Mouse (Mus musculus): ENCODE results near the gene Deaf1. TPM values are rescaled to one million over a fixed set of nuclear protein-coding genes. Genes with fewer than 3 reads are reported as not detected.

The Deaf1 gene
- polyA plus RNA-seq, 1 experiment: 18.9 TPM

DNA sequence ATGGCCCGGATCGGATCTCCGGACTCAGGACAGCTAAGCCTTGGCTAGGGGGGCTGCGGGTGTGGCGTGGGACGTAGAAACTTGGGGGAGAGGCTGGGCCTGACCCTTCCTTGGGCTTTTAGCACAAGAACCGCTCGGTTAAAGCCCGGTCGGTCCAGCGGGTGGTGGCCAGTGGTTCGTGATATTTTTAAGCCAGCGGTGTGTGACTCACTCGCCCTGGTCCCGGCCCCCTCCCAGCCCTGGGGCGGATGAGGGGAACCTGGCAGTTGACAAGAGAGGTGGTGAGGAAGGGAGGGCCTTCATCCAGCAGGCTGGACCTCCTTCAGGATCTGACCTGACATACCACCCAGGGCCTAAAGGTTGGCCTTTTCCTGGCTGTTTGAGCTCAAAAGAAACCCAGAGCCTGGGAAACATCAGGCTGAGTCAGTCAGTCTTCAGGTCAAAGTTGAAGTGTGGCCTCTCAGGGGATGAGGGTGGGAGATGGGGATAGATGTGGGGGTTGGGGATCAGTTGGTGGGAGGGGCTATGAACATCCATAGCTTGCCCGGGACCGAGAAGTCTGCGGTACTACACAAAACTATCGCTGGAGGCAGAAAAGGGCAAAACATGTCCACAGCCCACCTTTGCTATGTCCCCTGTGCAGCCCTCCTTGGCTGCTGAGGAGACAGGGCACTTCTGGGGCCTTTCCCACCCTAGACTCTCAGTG is 11.9 kb upstream of the Deaf1 start:
- no peak for DNase-seq (ENCODE audit: low read depth)

DNA sequence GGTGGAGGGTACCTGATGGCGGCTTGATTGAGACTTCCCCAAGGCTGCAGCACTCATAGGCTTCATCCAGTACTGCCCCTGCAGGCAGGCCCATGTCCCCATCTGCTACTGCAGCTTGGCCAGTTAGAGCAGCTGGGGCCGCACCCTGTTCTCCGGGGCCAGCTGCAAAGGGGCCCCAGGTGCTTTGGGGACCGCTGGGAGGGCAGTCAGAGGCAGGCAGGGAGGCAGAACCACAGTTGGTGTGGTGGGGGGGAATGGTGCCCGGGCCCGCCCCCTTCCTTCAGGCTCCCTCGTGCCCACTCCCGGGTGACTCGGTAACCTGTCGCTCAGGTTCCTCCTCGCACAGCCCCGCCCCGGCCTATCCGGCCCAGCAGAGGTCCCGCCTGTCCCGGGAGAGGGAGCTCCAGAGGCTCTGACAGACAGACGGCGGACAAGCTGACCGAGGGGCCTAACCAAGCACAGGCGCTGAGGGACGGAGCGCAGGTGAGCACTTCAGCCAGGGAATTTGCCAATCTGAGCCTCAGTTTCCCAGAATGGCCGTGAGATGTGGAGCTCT is 11.2 kb upstream of the Deaf1 start, which contains the start of gene Eps8l2:
Eps8l2 (plus strand) TSS at position 305 of the 556 bp plus-strand sequence.
- no peak for DNase-seq (ENCODE audit: low read depth)

DNA sequence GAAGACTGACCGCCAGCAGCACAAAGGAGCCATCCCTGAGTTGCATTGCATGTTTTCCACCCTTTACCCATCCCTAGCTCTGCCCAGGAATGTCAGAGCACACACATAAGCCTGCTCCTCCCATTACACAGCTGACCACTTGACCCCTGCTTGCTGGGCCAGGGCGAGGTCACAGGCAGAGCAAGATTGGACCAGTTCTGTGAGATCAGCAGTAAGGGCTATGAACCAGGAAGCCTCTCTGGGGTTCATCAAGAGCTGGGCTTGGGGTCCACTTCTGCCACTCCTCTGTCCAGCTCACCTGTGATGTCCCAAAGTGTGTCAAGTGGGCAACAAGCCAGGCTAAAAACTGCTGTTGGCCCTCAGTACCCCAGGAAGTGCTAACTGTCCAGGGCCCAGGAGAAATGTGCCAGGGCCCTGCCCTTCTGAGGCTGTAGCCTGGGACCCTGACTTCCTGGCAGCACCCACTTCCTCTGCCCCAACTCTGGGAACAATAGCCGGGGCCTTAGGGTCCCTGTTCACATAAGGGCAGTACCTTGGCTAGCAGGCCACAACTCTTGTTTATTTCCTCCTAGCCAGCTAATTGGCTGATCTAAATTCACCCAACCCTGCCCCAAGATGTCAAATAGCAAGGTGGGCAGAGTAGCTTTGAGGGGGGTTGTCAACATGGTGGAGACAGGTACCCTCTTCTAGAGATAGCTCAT is 10.4 kb upstream of the Deaf1 start:
- DNase-seq (ENCODE audit: low read depth): no peak

DNA sequence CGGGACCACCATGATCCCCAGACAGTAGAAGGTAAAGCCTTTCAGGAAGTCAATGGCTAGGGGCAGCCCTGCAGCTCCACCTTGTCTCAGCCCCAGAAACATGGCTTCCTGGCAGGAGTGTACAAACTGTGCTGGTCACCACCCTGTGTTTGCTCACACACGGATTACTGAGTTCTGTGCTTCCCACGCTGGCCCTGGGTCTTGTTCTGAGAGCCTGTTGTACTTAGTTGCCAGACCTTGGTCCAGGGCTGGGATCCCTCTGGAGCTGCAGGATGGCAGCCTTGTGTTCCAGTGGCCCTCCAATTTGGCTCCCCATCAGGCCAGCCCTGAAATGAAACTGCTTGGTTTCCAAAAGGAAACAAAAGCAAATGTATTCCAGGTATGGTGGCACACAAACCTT is 8.8 kb upstream of the Deaf1 start:
- DNase-seq (ENCODE audit: low read depth): no peak

DNA sequence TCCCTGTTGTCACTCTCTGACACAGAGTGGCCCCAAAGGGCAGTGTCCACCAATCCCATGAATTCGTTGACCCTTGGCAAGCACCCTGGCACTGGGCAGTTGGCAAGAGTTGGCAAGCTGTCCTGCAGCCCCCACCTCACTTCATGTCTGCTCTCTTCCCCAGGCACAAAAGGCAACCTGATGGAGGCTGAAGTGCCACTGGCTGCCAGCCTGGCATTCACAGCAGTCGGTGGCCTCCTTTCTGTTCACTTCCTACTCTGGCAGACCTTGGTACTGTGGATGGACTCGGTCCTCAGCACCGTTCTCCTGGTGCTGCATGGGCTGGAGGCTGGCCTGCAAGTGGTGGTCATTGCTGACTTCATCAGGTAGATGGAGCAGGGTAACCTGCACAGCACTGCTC is 8.2 kb upstream of the Deaf1 start:
- DNase-seq (ENCODE audit: low read depth): no peak

DNA sequence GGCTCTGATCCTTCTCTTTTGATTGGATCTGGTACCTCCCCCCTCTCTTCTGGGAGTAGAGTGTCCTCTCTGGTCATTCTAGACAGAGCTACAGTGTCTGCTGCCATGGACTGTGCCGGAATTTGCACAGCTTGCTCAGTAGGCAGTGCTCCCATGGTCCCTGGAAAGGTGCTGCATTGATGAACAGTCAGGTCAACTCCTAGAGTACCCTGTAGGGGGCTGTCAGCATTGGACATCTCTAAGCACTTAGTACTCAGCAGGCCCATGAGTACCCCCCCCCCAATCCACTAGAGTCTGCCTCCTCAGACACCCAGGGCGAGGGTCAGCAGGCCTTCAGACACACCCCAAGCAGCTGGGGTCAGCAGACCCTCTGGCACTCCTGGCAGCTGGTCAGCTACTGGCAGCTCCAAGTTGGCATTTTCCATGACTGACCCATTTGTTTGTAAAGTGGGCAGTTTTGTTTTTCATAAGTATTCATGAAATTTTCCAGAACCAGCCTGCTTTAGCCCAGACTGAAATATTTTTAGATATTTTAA is 7.6 kb upstream of the Deaf1 start:
- no peak for DNase-seq (ENCODE audit: low read depth)

DNA sequence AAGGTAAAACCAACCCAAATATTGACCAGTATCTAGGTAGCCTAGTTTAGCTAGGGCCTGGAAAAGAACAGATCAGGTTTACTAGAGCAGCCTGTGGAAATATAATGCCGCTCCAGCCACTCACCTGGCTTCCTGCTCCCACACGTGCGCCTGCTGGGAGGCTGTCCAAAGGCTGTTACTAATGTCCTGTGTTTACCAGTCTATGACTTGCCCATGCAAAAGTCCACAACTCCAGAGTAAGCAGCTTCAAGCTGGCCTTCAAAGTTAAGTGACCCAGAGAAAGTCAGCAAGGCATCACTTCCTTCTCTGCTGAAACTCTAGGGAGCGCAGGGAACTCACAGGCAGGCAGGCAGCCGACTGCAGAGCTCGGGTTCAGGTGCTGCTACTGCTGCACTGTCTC is 4.5 kb upstream of the Deaf1 start:
- DNase-seq (ENCODE audit: low read depth): no peak

DNA sequence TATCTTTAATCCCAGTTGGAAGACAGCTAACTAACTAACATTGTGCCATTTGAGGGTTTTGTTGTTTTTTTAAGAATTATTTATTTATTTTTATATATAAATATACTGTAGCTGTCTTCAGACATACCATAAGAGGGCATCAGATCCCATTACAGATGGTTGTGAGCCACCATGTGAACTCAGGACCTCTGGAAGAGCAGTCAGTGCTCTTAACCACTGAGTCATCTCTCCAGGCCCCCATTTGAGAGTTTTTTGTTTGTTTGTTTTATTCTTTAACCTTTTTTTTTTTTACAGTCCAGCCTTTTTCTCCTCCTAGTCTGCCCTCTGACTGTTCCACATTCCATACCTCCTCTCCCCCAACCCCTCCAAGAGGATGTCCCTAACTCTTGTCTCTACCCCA is 3.2 kb upstream of the Deaf1 start:
- no peak for DNase-seq (ENCODE audit: low read depth)

DNA sequence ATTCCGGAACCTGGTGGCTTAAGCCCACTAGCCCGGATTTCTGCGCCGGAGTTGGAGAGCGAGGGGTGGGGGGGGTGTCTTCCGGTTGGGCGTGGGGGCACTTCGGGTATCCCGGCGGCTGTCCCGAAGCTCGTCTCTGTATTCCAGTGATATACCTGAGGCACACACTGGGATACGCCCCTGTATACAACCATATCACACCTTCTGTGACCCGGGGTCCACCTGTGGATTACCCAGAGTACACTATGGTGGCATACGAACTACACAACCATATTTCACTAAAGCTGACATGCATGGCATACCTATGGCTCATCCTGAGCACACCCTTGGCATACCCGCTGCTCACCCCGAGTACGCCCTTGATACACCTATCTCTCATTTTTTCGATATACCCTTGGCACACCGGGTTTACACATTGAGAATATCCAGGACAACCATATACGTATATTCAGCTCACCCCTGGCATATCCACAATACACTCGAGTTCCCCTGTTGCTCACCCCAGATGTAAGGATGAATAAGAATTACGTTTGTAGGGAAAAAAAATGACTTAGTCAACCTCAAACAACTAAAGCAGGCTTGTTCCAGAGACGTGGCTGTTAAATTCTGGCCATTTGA is 992 bp upstream of the Deaf1 start:
- no peak for DNase-seq (ENCODE audit: low read depth)

DNA sequence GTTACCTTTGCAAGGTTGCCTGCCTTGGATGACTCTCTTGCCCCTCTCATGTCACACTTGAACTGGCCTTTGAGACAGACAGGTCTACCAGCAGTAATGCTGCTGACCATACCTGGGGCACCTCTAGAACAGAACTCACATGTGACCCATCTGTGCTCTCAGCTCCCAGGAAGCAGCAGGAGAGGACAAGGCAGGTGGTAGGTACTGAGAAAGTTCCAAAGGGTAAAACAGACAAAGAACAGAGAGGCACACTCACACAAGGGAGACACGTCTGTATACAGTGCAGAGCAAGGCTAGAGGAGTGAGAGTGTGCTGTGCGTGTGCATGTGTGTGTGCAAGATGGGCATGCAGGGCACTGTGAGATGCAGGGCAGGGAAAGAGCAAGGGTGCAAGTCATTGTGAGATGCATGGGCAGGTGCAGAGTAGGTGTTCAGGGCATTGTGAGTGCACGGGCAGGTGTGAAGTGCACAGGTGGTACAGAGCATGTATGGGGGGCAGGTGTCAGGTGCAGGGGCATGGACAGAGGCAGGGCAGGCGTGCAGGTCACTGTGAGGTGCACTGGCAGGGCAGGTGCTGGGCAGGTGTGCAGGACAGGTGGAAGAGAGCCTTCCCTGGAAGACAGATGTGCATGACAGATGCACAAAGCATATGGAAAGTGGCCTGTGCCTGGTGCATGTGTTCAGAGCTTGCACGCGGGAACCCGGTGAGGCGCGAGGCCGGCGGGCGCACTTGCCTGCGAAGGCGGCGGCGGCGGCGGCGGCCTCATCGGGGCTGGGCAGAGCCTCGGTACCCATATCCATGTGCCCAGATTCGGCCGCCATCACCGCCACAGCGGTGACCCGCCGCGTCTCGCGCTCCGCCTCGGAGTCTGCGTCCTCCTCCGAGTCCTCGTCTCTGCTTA is 694 bp downstream of the Deaf1 start:
- DNase-seq (ENCODE audit: low read depth): no peak

DNA sequence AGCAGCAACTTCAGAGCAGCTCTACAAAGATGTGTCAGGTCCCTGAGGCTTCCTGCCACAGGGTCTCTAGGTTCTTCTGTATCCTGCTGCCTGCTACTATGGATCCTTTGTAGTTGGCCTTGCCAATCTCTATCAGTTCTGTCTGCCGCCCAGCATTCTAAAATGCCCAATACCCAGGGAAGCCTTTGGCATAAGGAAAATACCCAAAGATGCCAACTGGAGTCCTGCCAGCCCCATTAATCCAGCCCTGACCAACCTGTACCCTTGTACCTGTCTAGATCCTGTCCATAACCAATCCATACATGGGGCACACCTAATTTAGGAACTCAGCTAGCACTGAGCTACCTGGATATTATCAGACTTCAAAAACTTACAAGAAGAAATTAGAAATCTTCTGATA is 2.8 kb downstream of the Deaf1 start:
- DNase-seq (ENCODE audit: low read depth): no peak

DNA sequence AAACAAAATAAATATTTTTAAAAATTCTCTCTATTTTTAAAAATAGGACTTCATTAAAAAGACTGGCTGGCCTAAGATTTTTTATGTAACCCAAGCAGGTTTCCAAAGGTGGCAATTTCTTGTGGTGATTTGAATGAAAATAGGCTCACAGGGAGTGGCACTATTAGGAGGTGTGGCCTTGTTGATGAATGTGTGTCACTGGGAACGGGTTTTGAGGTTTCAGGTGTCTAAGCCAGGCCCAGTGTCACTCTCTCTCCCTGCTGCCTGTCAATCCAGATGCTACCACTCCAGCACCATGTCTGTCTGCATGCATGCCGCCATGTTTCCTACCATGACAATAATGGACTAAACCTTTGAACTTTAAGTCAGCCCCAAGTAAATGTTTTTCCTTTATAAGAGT is 8.0 kb downstream of the Deaf1 start:
- no peak for DNase-seq (ENCODE audit: low read depth)

DNA sequence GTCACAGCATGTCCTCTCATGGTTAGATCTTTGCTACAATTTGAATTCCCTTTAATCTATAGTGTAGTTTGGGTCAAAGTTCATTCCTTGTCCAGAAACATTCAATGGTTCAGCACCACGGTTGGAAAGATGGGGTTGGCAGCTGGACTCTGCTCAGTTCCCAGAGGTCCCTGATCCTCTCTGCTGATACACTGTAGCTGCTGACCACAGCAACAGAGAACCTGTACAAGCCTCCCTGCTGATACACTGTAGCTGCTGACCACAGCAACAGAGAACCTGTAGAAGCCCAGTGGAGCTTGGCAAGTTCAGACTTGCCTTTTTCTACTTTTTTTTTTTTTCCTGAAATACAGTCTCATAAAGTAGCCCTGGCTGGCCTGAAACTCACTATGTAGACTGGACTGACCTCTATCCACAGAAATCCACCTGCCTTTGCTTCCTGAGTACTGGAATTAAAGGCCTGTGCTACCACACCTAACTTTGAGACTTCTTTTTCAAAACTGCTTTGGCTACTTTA is 9.8 kb downstream of the Deaf1 start:
- no peak for DNase-seq (ENCODE audit: low read depth)

DNA sequence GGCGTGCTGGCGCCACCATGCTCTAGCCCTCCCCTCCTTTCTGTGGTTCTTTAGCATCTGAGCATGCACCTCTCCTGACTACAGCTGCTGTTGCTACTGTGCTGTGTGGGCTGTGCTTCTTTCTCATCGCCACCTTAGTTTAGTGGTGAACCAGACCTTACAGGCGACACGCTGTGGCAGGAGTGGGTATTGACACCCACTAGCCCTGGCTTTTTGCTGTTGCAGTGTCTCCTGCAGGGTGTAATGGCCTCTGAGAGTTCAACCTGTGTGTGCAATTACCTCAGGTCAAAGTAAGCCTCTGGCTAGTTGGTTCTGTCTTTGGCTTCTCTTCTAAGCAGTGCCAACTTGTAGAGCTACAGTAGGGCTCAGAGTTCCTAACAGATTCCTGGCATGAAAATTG is 11.5 kb downstream of the Deaf1 start:
- DNase-seq (ENCODE audit: low read depth): no peak

DNA sequence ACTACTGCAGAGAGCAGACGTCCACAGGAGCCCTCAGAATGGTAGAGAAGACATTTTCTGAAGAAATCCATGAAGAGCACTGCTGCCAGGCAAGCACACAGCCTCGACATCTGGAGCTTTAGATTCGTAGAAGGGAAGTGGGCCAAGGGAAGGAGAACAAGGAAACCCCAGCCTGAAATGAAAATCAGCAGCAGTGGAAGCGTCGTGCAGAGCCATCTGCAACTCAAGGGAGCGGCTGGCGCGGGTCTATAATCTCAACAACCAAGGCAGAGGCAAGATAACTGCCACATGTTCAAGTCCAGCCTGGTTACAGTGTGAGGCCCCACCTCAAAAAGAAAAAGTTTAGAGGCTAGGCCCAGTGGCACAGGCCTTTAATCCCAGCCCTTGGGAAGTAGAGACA is 12.4 kb downstream of the Deaf1 start:
- no peak for DNase-seq (ENCODE audit: low read depth)

DNA sequence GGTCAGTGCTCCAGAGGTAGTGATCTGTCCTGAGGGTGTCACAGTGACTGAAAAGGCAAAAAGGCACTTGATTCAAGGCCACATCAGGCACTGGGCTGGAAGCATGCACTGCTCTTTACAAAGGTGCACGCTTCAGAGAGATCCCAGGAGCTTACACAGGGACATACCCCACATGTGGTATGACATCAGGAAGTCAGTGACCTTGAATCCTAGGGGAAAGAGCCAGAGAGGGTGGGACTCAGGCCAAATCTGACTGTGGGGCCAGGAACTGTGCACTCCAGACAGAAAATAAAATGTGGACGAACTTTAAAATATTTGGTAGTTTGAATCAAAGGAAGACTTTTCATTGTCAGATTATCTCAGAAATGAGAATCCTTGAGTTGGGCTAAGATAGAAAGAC is 13.1 kb downstream of the Deaf1 start:
- no peak for DNase-seq (ENCODE audit: low read depth)

DNA sequence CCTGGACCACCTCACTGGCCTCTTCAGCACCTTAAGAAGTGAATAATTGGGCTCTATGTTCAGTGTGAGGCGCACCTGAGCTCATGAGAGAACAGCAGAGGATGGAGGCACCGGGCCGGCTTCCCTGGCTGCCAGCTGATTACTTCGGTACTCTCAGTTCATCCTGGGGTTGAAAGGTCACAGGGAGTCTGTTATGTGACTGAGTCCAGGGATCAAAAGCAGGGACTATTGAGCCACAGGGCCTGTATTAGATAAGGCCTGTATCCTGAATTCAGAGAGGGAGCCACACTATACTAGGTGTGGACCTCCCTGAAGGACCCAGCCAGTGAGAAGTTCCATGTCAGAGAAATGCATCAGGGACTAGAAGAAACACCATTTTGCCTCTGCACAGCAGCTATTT is 23.0 kb downstream of the Deaf1 start:
- DNase-seq (ENCODE audit: low read depth): no peak

DNA sequence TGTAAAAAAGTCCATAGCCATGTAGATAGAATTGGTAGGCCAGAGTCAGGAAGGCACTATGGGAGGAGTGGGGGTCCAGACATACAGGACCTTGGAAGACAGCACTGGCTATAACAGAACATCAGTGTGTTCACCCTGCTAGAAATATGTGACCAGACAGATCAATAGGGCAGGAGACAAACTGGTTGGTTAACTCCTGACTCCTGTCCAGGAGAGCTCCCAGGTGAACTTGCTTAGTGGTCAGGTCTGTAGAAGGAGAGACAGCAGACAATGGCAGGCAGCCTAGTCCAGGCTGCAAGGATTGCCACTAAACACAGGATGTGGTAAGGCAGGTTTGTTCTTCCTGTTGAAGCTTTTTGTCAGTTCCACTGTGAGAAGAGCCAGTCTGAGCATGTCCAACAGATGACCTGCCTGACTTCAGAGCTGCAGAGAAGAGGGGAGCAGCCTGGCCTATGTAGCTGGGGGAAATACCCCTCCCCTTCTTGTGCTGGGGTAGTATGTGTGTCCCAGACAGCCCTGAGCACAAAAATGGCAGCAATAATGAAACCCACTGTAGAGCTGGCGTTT is 24.7 kb downstream of the Deaf1 start:
- DNase-seq (ENCODE audit: low read depth): no peak

DNA sequence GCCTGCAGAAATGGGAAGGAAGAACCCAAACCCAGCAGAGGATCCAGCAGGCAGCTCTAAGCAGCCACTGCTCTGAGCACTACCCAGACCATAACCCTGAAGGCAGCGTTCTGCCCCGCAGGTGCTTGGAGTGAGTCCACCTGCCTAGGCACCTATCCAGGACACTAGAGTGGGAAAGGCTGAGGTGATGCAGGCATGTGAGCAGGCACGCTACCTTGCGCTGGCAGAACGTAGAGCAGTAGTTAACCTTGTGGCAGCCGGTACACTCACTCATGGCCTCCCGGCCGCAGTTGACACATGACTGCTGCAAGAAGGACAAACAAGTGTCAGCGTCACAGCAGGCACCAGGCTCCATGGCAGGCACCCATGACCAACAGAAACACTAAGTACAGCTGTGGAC is 26.1 kb downstream of the Deaf1 start:
- DNase-seq (ENCODE audit: low read depth): no peak

DNA sequence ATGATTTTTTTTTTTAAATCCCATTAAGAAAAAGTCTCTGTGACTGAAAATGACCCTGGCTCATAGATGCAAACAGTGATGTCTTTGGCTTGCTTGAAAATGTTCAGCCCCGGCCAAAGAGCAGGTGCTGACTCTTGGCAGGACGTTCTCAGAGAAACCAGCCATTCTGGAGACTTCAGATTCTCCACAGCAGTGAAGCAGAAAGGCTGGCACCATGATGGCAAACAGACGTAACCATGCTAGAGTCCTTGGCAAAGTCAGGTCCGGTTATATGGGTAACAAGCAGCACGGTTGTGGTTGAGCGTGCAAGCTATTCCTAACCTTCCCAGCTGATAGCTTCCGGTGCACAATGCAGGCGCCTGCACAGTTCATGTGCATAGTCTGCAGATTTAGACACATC is 28.3 kb downstream of the Deaf1 start:
- no peak for DNase-seq (ENCODE audit: low read depth)

All from gonadal fat pad, adult 2 months (tissue).